Mouse (Mus musculus) adipose tissue, adult 10 weeks (tissue): ENCODE results near the gene Spin2e. TPM values are rescaled to one million over a fixed set of nuclear protein-coding genes. Genes with fewer than 3 reads are reported as not detected.

ENCODE experiments used
- polyA plus RNA-seq: library from polyadenylated mRNA; stranded (reverse); fragments of 350-450 nt; fragmentation: Illumina TruSeq; extraction: RNeasy Lipid Tissue Mini Kit (QIAGEN cat#74804); gene quantifications from one replicate; pipeline ENCODE4 v1.2.3, GENCODE M21; 2014; ENCODE audit warnings: low read depth, low replicate concordance

The Spin2e gene
- not detected for polyA plus RNA-seq

GRCm38 (mm10) chrX:31618820-31619219 lies at the start of gene Spin2e:
Gene Spin2e (minus strand): TSS chrX:31618920.

DNA sequence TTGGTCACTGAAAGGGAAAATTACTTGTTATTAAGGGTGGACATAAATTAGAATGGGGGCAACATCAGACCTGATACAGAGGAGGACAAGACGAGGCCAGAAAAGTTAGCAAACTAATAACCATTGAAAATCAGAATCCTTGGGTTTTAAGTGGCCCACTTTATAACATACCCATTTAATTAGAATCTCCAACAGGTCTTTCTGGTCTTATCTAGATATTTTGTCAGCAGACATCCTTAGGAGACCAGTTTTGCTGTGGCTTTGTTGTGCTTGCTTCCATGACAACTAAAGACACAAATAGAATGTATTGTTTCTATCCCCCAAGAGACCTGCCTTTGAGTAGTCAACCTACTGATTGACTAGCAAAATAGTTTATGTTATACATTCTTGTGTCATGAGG lies 44.5 kb downstream of the Spin2e start, which contains the start of gene Gm21883:
TSS of gene Gm21883 (minus strand) at position 101 of the 400 bp plus-strand sequence.

Other genes with a start within 250 kb of the Spin2e start
- not detected for gene Btbd35f19, start 235.0 kb downstream of the Spin2e start, polyA plus RNA-seq
- gene Gm21883, start 44.6 kb downstream of the Spin2e start, polyA plus RNA-seq = not detected
- gene Btbd35f25, start 98.2 kb upstream of the Spin2e start, polyA plus RNA-seq = not detected